Mouse (Mus musculus) adrenal gland, adult (tissue): Measurements from ENCODE around the gene Rccd1.

Source experiments
- DNase-seq, 2 experiments: peaks; one replicate each; pipeline ENCODE4 v3.0.0; 2022 to 2023; ENCODE audit warnings: low spot score in 1 of 2; ENCODE audit not compliant: inconsistent age in 2 of 2

Rccd1 gene

GRCm38 (mm10) chr7:80324043-80324815, at the start of gene Rccd1:
TSS of gene Rccd1 (minus strand) at chr7:80324454.
- peak; percentile 95 to 99 for DNase-seq

DNA sequence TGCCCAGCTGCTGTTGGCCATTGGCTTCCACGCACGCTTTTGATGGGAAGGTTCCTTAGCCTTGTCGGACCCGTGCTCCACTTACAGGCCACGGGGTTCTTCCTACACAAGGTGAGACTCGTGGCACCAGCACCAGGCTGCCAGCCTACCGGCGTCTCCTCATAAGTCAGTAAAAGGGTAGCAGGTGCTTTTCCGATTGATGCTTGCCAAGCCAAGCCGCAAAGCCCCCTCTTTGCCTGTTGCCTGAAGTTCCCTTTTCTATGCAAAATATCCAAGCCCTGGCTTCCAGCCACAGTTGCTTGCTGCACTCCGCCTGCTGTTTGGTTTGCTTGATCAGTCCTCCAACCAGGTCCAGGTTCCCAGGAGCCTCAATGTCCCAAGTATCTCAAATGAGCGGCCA, 49.6 kb upstream of the Rccd1 start:
- DNase-seq: no peak

GRCm38 (mm10) chr7:80373352-80373751, 49.1 kb upstream of the Rccd1 start:
- DNase-seq: no peak

GRCm38 (mm10) chr7:80372667-80373066, 48.4 kb upstream of the Rccd1 start:
- DNase-seq: no peak

DNA sequence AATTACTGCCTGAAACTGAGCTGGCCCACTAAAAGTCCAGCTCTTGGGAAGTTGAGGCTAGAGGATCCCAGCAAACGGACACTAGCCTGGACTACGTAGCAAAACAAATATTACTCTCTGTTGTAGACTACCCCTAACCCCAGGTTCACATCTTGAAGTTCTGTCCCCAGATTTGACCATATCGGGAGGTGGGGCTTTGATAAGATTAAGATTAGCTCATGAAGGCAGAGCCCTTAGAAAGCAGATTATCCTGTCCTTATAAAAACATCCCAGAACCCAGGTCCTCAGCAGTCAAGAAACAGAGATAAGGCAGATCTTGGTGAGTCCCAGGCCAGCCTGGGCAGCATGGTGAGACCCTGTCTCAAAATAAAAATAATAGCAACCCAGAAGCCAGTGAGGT, 47.9 kb upstream of the Rccd1 start:
- no peak for DNase-seq

DNA sequence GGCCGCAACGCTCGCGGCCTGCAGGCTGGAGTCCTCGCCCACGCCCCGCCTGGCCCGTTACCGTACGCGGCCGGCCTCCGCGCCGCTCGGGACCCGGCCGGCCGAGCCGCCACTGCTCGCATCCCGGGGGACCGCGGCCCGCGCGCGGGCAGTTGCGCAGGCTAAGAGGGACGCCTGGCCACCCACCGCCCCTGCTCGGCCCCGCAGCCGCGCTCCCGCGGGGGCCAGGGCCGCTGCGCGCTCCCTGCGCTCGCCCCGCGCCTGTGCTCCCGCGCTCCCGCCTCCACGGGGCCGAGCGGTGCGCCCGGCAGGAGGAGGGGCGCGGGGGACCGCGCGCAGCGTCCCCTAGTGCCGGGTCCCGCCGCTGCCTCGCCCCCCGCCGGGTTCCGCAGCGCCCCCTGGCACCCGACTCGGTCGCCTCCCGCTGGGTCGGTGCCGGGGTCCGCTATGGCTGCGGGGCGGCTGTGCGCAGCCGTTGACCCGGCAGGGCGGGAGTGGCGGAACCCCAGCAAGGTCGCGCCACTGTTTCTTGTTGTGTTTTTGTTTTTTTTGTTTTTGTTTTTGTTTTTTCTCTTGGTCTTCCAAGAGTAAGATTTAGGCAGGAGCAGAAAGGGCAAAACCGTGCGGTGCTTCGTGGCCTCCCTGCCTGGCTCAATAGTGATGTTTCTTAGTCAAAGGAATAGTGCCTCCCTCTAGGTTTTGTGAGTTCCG, 46.9 kb upstream of the Rccd1 start, which contains the start of gene Man2a2:
Man2a2 (minus strand) TSS at position 335 of the 711 bp plus-strand sequence.
- DNase-seq: peak; percentile 87 to 93

DNA sequence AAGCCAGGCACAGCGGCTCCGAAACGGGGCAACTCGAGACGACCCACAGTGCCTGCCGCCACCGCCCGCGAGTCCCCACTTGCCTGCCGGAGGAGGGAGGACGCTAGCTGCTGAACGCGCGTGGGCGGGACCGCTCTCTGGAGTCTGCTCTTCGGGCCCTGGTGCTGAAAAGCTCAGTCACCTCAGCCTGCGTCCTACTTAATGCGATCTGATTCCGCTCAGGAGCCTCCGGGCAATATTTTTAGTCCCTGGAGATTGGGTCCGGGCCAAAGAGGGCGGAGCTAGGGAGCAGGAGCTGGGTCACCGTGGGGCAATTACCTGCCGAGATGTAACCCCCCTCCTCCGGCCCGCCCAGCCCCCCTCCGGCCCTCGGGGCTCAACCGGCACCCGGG, 46.4 kb upstream of the Rccd1 start:
- DNase-seq: peak; percentile 86 to 95

- peak in 1 of 2 experiments; percentile 65 for DNase-seq
Measured at GRCm38 (mm10) chr7:80369967-80370431, 45.7 kb upstream of the Rccd1 start.

DNA sequence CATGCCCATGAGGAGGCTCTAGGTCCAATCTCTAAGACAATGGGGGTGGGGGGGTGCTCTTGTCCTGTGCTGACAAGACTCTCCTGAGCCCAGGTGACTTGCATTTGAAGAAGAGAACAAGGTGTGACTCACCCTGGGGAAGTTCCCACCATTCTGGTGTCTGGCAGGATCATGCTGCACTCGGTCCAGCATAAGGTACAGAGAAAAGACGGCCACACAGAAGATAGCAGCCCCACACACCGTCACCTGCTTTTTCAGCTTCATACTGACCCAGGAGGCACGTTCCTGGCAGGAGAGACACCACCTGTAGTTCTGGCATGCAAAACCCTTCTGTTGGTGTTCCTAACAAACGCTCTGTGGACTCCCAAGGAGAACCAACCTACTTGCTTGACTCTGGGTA, 45.2 kb upstream of the Rccd1 start:
- DNase-seq: no peak

GRCm38 (mm10) chr7:80368635-80369421, 44.6 kb upstream of the Rccd1 start:
- peak; percentile 64 to 73 for DNase-seq

- no peak for DNase-seq
Measured at GRCm38 (mm10) chr7:80368009-80368408, 43.8 kb upstream of the Rccd1 start.

- DNase-seq: no peak
Measured at GRCm38 (mm10) chr7:80367232-80367631, 43.0 kb upstream of the Rccd1 start.

GRCm38 (mm10) chr7:80365759-80366158, 41.5 kb upstream of the Rccd1 start:
- DNase-seq: peak; percentile 82 to 90

DNA sequence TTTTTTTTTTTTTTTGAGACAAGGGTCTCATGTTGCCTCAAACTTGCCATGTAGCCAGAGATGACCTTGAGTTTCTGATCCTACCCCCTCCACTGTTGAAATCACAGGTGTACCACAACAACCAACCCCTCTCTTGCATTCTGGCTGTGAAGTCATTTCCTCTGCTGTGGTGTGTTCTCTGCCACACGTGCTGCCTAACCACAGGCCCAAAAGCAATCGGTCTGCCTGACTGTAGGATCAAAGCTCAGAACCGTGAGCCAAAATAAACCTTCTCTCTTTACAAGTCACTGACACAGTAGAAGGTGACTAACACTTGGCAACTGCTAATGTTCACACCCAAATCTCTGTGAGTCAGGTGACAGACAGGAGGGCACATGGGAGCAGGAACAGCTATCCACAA, 36.2 kb upstream of the Rccd1 start:
- no peak for DNase-seq

GRCm38 (mm10) chr7:80358039-80358438, 33.8 kb upstream of the Rccd1 start:
- DNase-seq: peak in 1 of 2 experiments; percentile 59

GRCm38 (mm10) chr7:80357156-80357555, 32.9 kb upstream of the Rccd1 start:
- peak; percentile 50 to 84 for DNase-seq

- no peak for DNase-seq
Measured at GRCm38 (mm10) chr7:80356351-80356750, 32.1 kb upstream of the Rccd1 start.

- no peak for DNase-seq
Measured at GRCm38 (mm10) chr7:80352920-80353319, 28.7 kb upstream of the Rccd1 start.

GRCm38 (mm10) chr7:80350808-80351207, 26.6 kb upstream of the Rccd1 start:
- DNase-seq: no peak

DNA sequence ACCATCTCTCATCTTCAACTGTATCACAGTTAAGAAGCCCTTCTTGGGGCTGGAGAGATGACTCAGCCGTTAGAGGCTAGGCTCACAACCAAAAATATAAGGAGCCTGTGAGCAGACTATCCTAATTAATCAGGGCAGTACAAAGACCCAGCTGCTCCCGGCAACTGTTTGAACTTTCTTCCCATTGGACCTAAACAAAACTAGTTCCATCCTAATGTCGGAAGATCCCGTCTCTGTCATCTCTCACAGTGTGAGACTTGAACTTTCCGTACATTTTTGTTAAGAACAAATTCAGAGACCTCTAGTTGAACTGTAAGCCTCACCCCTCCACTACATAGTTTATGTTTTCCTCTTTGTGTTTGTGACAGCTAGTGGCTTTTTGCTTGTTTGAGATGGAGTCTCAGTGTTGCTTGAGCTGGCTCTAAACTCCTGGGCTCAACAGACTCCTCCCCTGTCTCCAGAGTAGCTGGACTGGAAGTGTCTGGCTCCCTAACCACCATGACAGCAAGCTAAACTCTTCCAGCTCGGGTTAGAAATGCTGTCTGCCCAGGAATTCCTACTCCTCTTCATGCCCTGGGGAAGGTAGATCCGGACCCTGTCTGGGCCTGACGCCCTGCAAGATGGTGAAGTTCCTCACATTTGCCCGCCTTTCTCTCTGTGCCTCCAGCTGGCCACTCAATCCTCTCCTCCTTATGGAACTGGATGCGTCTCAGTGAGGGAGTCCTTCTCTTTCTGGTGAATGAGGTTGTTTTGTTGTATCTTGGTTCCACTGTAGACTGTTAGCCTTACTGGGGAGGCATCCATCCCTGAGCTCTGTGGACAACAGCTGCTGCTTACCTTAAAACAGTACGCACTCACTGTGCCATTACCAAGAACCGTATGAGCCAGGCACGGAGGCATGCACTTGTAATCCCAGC, 23.7 kb upstream of the Rccd1 start:
- DNase-seq: no peak
